Mouse (Mus musculus): ENCODE measurements around the gene Cacna1c. TPM values are rescaled to one million over a fixed set of nuclear protein-coding genes. Genes with fewer than 3 reads are reported as not detected.
"Not testable (repeated sequence)": the region's sequence is repeated elsewhere in the genome, so short reads cannot be mapped to it uniquely, and the experiment has no call there.

Gene Cacna1c
- polyA plus RNA-seq, 1 experiment, result 16.7 TPM

- Histone ChIP-seq H3K4me3 (replicated peaks; ENCODE audit: insufficient read depth, low read depth, low read length) (no peak overlapping the region), H3K27ac (ENCODE audit: insufficient read depth, low read length) (no peak overlapping the region), H3K27me3 (ENCODE audit: control insufficient read depth, insufficient read depth, low read length) (no peaks in the 10 kb centered on the region), H3K4me1 (ENCODE audit: control insufficient read depth, insufficient read depth, low read length) (peaks cover 19% of the 10 kb centered on the region)
- no peak for DNase-seq
- 66% methylated on average over 10 of the region's 10 CpGs for whole genome bisulfite sequencing
- no peak for TF ChIP-seq POLR2A (IDR thresholded peaks at IDR 0.05; ENCODE audit: borderline replicate concordance, insufficient read depth, low read length)
- no peak for TF ChIP-seq CTCF (IDR thresholded peaks at IDR 0.05; ENCODE audit: borderline replicate concordance, insufficient read depth, low read depth, low read length)
Observed at GRCm38 (mm10) chr6:118594070-118594469, 602.1 kb downstream of the Cacna1c start.

- TF ChIP-seq CTCF (IDR thresholded peaks at IDR 0.05; ENCODE audit: borderline replicate concordance, insufficient read depth, low read depth, low read length) (no peak), POLR2A (IDR thresholded peaks at IDR 0.05; ENCODE audit: borderline replicate concordance, insufficient read depth, low read length) (no peak)
- peaks cover 19% of the 10 kb centered on the region for H3K4me1 ChIP-seq (ENCODE audit: control insufficient read depth, insufficient read depth, low read length)
- H3K27me3 ChIP-seq (ENCODE audit: control insufficient read depth, insufficient read depth, low read length), result no peaks in the 10 kb centered on the region
- WGBS, result 58% methylated on average over 34 of the region's 34 CpGs
- no peak for DNase-seq
- no peak overlapping the region for H3K27ac ChIP-seq (ENCODE audit: insufficient read depth, low read length)
- no peak overlapping the region for H3K4me3 ChIP-seq (replicated peaks; ENCODE audit: insufficient read depth, low read depth, low read length)
Observed at GRCm38 (mm10) chr6:118593377-118594061, 602.7 kb downstream of the Cacna1c start.

DNA sequence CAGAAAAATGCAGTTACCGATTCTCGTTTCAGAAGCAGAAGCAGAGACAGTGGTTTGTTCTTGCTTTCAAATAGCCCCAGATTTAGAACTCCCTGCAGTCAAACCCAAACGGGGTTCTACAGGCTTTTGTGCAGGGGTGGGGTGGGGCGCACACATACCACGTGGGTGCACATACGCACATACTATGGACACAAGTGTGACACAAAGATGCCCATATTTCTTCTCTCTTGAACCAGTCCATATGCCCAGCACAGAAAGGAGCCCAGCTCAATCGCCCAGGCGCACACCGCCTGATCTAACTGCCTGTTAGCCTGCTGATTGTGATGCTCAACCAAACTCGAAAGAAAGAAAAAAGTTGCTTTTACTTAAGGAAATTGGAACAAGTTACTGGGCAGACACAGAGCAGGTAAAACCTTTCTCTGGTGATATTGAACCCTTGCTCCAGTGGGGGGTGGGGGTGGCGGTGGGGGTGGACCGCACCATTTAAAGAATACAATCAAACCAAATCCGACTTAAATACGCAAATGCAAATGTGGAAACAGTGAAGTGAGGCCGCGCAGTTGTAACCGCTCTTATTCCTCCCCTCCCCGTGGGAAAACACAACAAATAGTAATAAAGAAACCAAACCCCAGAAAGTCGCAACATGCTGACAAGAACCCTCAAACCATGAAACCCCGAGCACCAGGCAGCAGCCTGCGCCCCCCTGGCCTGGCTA, 603.4 kb downstream of the Cacna1c start:
- Histone ChIP-seq H3K4me1 (ENCODE audit: control insufficient read depth, insufficient read depth, low read length) (peaks cover 19% of the 10 kb centered on the region), H3K27me3 (ENCODE audit: control insufficient read depth, insufficient read depth, low read length) (no peaks in the 10 kb centered on the region), H3K4me3 (replicated peaks; ENCODE audit: insufficient read depth, low read depth, low read length) (no peak overlapping the region), H3K27ac (ENCODE audit: insufficient read depth, low read length) (no peak overlapping the region)
- no peak for DNase-seq
- 72% methylated on average over 21 of the region's 21 CpGs for WGBS
- TF ChIP-seq POLR2A (IDR thresholded peaks at IDR 0.05; ENCODE audit: borderline replicate concordance, insufficient read depth, low read length) (no peak), CTCF (IDR thresholded peaks at IDR 0.05; ENCODE audit: borderline replicate concordance, insufficient read depth, low read depth, low read length) (no peak)

- H3K27ac ChIP-seq (ENCODE audit: insufficient read depth, low read length); H3K27me3 ChIP-seq (ENCODE audit: control insufficient read depth, insufficient read depth, low read length); H3K4me3 ChIP-seq (replicated peaks; ENCODE audit: insufficient read depth, low read depth, low read length); H3K4me1 ChIP-seq (ENCODE audit: control insufficient read depth, insufficient read depth, low read length); DNase-seq: not testable (repeated sequence)
- WGBS, result 65% methylated on average over 4 of the region's 4 CpGs
Observed at GRCm38 (mm10) chr6:118578741-118579140, 617.5 kb downstream of the Cacna1c start.

DNA sequence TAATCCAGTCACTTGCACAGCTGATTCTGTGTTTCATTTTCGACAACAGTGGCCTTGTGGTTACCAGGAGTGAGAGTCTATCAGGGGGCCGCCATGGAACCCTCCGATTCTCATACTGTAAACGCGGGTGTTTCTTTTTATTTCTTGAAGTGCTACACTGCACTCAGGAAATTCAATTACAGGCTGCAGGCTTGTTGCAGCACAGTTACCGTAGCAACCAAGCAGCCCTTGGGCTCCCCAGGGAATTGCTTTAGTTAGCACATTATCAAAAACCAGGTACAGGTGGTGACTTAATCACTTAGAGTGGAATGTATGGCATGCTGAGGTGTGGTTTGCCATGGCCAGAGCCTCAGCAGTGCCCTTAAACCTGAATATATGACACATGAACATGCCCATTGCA, 621.9 kb downstream of the Cacna1c start:
- H3K27ac ChIP-seq (ENCODE audit: insufficient read depth, low read length), result no peak overlapping the region
- H3K4me1 ChIP-seq (ENCODE audit: control insufficient read depth, insufficient read depth, low read length), result no peaks in the 10 kb centered on the region
- WGBS, result 87% methylated on average over 6 of the region's 6 CpGs
- DNase-seq, result no peak
- no peak overlapping the region for H3K4me3 ChIP-seq (replicated peaks; ENCODE audit: insufficient read depth, low read depth, low read length)
- TF ChIP-seq CTCF (IDR thresholded peaks at IDR 0.05; ENCODE audit: borderline replicate concordance, insufficient read depth, low read depth, low read length), result no peak
- TF ChIP-seq POLR2A (IDR thresholded peaks at IDR 0.05; ENCODE audit: borderline replicate concordance, insufficient read depth, low read length), result no peak
- no peaks in the 10 kb centered on the region for H3K27me3 ChIP-seq (ENCODE audit: control insufficient read depth, insufficient read depth, low read length)

GRCm38 (mm10) chr6:118567816-118568215, 628.4 kb downstream of the Cacna1c start:
- H3K4me1 ChIP-seq (ENCODE audit: control insufficient read depth, insufficient read depth, low read length), result no peaks in the 10 kb centered on the region; the same call in 1 of the 2 replicates
- no peak overlapping the region for H3K27ac ChIP-seq (ENCODE audit: insufficient read depth, low read length)
- 95% methylated on average over 3 of the region's 3 CpGs for whole genome bisulfite sequencing
- DNase-seq, result no peak
- TF ChIP-seq CTCF (IDR thresholded peaks at IDR 0.05; ENCODE audit: borderline replicate concordance, insufficient read depth, low read depth, low read length) (no peak), POLR2A (IDR thresholded peaks at IDR 0.05; ENCODE audit: borderline replicate concordance, insufficient read depth, low read length) (no peak)
- no peaks in the 10 kb centered on the region for H3K27me3 ChIP-seq (ENCODE audit: control insufficient read depth, insufficient read depth, low read length)
- no peak overlapping the region for H3K4me3 ChIP-seq (replicated peaks; ENCODE audit: insufficient read depth, low read depth, low read length)

- TF ChIP-seq CTCF (IDR thresholded peaks at IDR 0.05; ENCODE audit: borderline replicate concordance, insufficient read depth, low read depth, low read length), result no peak
- peak; percentile 96 for TF ChIP-seq POLR2A (IDR thresholded peaks at IDR 0.05; ENCODE audit: borderline replicate concordance, insufficient read depth, low read length)
- peak; percentile 95 to 97 for DNase-seq
- H3K27ac ChIP-seq (ENCODE audit: insufficient read depth, low read length), result peak within 1 kb of the TSS; percentile 92
- WGBS, result under 1% methylated on average over 54 of the region's 54 CpGs
- no peaks in the 10 kb centered on the region; the same call in 1 of the 2 replicates for H3K4me1 ChIP-seq (ENCODE audit: control insufficient read depth, insufficient read depth, low read length)
- peak within 1 kb of the TSS; percentile 92 for H3K4me3 ChIP-seq (replicated peaks; ENCODE audit: insufficient read depth, low read depth, low read length)
- no peaks in the 10 kb centered on the region for H3K27me3 ChIP-seq (ENCODE audit: control insufficient read depth, insufficient read depth, low read length)
Observed at GRCm38 (mm10) chr6:118561745-118562609, 634.2 kb downstream of the Cacna1c start, which contains the start of gene Ankrd26. Ankrd26 (minus strand) TSS chr6:118562226.
